Mouse (Mus musculus): Measurements from ENCODE around the gene Bsn.

- no peak for TF ChIP-seq CTCF (IDR thresholded peaks at IDR 0.05; ENCODE audit: extremely low read depth, insufficient read depth, low read length)
- no peak for TF ChIP-seq POLR2A (IDR thresholded peaks at IDR 0.05; ENCODE audit: extremely low read depth, insufficient read depth, low read length)
Measured at GRCm38 (mm10) chr9:108165143-108165542, 25.0 kb downstream of the Bsn start.

Data from cortical plate, adult 2 months (tissue).